Mouse (Mus musculus) hindlimb bud, embryonic 11.5 days (tissue): ENCODE measurements around the gene Csmd2.
A peak's percentile ranks its signal among the peaks of the same experiment; 100 is the strongest.

Source experiments
- DNase-seq: peaks from one replicate; pipeline ENCODE4 v3.0.0-alpha.2; 2012; ENCODE audit warnings: low read depth, low spot score; ENCODE audit errors: extremely low spot score

The Csmd2 gene

DNA sequence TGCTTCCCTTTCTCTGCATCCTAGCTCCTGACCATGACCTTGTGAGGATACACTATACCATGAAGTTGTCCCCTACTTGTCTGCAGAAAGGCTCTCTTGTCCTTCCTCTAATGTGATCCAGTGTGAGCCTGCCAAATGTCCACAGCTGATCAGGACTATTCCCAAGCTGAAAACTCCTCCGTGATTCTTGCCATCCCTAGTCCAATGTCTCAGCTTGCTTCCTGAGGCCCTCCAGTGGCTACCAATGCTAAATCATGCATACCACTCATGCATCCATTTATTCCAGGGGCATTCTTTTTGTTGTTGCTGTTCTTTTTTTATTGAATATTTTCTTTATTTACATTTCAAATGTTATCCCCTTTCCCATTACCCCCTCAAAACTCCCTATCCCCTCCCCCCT, 251.5 kb downstream of the Csmd2 start:
- no peak for DNase-seq

DNA sequence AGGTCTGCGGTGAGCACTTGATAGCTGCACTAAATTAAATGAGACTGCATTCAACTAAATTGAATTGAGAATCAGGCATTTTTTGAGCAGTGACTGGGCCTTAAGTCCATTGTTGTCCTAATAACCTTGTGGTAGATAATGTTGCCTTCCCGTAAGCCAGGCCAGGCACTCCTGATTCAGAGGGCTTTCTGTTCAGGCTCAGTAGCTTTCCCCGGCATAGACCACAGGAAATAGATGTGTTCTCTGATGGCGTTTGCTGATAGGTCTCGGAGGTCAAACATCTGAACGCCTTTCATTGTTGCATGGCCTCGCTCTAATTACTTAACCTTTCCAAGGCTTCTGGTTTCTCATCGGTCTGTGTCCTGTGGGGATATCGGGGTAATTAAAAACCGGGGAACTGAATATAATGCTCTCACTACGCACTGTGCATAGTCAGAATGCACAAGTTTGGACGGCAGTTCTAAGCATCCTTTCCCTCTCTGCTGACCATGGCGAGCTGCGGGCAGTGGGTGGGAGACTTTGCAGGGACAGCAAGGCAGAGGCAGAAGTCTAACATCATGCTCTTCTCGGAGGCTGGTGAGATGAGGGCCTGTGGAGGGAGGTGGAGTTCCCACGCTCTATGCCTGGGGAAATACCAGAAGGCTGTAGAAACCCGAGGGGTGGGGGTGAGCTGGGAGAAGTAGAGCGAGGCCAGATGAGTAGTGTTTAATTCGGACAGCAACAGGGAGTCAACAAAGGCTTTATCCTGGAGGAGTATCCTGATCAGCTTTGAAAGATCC, 253.6 kb downstream of the Csmd2 start:
- DNase-seq: no peak

GRCm38 (mm10) chr4:128241854-128242356, 254.2 kb downstream of the Csmd2 start:
- no peak for DNase-seq

GRCm38 (mm10) chr4:128245201-128245600, 257.5 kb downstream of the Csmd2 start:
- DNase-seq: no peak

DNA sequence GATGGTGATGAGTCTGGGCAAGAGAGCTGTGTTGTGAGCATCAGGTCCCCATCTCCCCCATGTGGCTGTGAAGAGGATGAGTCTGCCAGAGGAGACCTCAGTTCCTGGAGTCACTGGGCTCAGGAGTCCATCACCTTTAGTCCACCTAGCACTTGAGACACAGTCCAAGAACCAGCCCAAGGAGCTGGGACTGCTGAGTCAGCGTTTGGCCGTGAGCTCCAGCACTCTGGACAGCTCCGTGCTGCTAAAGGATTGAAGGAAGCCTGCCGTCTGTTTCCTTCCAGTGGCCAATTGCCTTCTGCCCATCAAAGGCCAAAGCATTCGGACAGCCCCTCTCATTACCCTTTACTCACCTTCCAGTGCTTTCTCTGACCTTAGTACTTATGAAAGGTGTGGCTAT, 261.0 kb downstream of the Csmd2 start:
- peak; percentile 39 for DNase-seq

DNA sequence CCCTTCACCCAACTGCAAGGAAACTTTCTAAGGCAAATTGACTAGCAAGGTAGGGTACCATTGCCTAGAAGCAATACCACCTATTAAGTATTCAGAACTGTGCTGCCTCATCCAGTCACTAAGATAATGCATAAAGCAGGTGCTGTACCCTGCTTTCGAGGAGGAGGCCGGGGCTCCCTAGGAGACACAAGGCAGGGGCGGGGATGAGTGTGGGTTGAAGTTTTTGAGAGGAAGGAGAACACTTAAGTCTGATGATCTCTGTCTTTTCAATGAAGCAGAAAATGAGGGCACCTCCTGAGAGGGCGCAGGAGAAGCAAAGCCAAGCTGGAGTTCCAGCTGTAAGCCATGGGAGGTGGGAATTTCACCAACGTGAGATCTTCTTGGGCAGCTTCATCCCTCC, 271.6 kb downstream of the Csmd2 start:
- no peak for DNase-seq

DNA sequence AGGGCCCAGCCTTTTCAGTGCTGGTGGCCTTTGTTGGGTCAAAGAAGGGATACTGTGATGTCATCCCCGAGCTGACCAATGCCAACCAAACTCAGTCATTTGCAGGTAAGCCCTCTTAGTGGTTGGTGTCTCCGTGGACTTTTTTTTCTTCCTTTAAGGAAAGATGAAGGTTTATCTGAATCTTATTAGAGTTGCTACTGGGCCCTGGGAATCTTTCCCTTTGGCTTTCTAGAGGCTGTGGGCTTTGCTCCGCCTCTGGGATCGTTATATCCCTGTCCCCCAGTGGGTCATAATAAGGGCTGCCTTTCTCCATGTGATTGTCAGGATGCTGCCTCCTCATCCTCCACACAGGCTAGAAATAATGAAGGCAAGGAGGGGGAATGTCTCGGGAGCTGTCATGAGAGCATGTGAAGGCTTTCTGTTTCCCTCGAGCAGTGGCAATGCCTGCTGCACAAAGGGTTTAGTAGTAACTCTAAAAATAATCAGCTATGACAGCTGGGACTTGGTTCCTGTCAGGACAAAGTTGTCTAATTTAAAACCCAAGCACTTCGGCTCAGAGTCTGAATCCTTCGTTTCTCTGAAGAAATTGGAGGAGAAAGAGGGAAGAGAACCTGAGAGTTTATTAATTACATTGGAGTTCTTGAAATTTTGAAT, 273.4 kb downstream of the Csmd2 start, which contains the start of gene Hmgb4:
Hmgb4 (minus strand) TSS at position 51 of the 654 bp plus-strand sequence.
- no peak for DNase-seq

DNA sequence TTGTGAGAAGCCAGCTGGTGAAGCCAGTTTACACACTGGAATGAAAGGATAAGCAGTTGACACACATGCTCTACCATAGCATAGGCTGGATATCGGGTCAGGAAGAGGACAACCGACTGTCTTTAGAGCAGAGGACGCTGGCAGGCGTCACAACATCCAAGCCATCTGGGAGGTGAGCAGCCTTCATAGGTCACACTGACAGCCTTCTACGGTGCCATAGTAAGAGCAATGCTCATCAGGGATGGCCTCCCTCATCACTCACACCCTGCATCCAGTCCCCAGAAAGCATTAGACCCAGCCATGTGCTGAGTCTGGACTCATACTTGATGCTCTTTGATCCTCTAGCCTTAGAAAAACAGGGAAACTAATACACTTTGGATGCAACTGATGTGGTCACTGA, 276.8 kb downstream of the Csmd2 start:
- no peak for DNase-seq

GRCm38 (mm10) chr4:128265341-128265740, 277.7 kb downstream of the Csmd2 start:
- DNase-seq: no peak

DNA sequence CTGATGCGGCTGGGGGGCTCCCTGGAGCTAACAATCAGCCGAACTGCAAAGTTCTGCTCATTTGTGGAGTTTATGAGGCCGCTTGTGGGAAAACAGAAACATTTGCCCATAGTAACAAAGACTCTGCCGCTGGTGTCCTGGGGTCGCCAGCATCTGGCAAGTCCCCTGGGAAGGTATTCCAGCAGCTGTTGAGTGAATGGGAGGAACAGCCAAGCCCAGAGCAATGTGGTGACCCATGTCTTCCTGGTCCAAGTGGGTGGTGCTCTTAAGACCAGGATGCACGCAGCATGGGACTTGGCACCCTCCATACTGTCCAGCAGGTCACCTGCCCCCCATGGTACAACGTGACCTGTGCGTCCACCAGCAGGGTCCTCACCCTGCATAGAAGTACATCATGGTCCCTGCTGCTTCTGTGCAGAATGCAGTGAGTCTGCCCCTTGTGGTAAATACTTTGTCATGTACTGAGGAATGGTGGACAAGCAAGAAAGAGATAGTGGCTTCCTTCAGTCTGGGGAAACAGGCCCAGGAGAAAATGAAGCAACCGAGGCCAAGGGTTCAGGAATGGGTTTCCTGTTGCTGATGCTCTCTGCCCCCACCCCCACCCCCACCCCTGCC, 281.7 kb downstream of the Csmd2 start:
- DNase-seq: no peak

GRCm38 (mm10) chr4:128270177-128270576, 282.5 kb downstream of the Csmd2 start:
- no peak for DNase-seq

GRCm38 (mm10) chr4:128270931-128271330, 283.3 kb downstream of the Csmd2 start:
- DNase-seq: no peak

DNA sequence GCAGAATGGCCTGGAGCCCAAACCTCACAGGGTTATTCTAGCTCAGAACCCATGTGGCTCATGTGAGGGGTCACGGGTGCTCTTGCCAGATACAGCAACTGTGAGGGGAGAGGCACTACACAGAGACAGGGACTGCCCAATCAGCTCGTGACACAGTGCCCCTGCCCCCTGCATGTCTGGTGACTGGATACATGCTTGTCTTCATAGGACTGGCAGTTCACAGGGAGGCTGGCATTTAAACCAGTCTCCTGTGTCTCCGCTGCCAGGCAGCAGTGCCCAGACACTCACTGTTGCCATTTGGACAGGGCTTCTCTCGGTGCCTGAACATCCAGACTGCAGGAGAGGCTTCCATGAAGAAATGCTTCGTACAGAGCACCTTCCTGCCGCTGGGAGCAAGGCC, 284.8 kb downstream of the Csmd2 start:
- DNase-seq: no peak

GRCm38 (mm10) chr4:128273146-128273545, 285.5 kb downstream of the Csmd2 start:
- DNase-seq: no peak

GRCm38 (mm10) chr4:128275116-128275515, 287.5 kb downstream of the Csmd2 start:
- DNase-seq: no peak

GRCm38 (mm10) chr4:128275586-128275985, 287.9 kb downstream of the Csmd2 start:
- DNase-seq: no peak

DNA sequence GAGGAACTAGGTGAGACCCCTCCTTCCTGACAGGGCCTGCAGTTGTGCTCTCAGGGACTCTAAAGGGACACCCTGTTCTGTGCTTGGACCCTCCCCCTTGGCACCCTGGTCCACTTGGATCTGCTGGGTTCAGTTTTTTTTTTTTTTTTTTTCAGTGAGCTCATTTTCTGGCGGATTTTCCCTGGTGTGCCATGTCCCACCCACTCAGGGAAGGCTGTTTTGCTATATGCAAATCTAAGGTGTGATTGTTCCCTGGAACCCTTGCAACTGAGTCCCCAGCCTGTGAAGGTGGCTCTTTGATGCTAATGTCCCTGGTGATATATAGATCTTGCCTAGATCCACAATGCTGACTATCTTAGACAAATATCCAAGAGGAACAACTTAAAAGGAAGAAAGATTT, 297.4 kb downstream of the Csmd2 start:
- DNase-seq: no peak

DNA sequence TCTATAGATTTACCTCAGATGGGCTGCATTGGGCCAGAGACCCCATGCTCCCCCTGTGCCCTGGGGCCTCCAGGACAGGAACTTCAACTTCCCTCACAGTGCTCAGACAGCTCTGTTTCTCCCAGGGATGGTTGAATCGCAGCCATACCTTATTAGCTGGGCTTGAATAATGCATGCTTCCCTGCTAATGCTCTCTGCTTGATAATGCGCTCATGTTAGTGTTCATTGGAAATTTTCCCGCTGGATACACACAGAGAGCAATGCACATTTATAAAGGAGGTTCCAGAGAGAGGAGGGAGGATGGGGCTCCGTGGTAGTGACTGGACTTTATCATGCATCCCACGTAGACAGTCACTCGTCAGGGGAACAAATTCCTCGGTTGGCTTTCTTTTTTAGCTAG, 300.4 kb downstream of the Csmd2 start:
- DNase-seq: no peak

DNA sequence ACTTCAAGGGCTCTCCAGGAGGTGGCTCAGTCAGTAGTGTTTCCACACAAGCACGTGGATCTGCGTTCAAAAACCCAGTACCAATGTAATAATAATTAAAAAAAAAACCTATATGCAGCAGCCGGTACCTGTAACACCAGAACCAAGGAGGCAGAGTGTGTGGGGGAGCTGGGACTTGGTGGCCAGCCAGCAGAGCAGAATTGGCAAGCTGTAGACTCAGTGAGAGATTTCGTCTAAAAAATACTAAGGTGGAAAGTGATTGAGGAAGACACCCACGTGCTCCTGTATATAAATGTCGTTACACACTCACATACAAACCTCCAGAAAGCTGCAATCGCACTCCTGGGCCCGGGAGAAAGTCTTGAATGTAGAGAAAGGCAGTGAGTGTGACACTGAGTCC, 316.4 kb downstream of the Csmd2 start:
- no peak for DNase-seq

DNA sequence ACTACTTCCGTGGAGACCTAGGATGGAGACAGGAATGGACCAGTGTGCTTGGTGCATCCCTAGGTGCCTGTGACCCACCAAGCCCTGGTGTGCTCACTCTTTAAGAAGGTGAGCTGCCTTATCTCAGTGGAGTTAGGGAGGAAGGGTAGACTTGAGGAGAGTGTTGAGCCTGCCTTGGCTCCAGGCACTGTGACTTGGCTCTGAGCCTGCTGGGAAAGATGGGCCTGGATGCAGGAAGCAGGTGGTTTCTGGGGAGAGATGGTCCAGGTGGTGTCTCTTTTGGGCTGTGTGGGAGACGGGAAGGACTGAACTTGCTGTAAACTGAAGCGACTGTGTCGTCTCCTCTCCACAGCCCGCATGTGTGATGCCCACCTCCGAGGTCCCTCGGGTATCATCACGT, 318.4 kb downstream of the Csmd2 start:
- DNase-seq: no peak

GRCm38 (mm10) chr4:128315328-128315727, 327.7 kb downstream of the Csmd2 start:
- no peak for DNase-seq

DNA sequence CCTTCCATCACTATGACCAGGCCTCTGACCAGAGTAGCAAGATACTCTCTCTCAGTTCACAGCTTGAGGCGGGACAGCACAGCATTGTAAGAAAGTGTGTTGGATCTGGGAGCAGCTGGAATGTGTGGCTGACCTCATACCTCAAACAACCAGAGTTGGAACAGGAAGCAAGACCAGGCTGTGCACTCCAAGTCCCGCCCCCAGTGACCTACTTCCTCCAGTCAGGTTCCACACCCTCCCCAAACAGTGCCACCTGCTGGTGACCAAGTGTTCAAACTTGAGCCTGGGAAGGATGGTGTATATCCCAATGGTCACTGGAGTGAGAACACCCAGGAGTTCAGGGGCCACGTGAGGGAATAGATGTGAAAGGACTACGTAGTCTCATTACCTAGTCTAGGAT, 330.3 kb downstream of the Csmd2 start:
- no peak for DNase-seq
